Mouse (Mus musculus) E14TG2a.4 (cell line): ENCODE measurements around the gene Pex11a.
"Not testable (repeated sequence)": the region's sequence is repeated elsewhere in the genome, so short reads cannot be mapped to it uniquely, and the experiment has no call there.

Experiments used
- H3K27me3 ChIP-seq: 2 replicates; pipeline ENCODE4 v1.6.1; 2014; ENCODE audit warnings: low read length, control low read depth; ENCODE audit not compliant: insufficient read depth
- H3K36me3 ChIP-seq: 2 replicates; pipeline ENCODE4 v1.6.1; 2014; ENCODE audit warnings: low read length, control low read depth; ENCODE audit not compliant: insufficient read depth
- H3K4me1 ChIP-seq: replicated peaks from 2 replicates; pipeline ENCODE4 v1.6.1; 2014; ENCODE audit warnings: low read depth, low read length, control low read depth
- H3K4me3 ChIP-seq: replicated peaks from 2 replicates; pipeline ENCODE4 v1.5.1; 2014; ENCODE audit warnings: mild to moderate bottlenecking, low read length
- H3K9me3 ChIP-seq: 2 replicates; pipeline ENCODE4 v1.6.1; 2014; ENCODE audit warnings: low read length, control low read depth
- CTCF ChIP-seq: conservative IDR thresholded peaks from 2 replicates; pipeline ENCODE4 v1.5.1; 2014; ENCODE audit warnings: low read length
- NANOG ChIP-seq: IDR thresholded peaks from 2 replicates; pipeline ENCODE4 v1.6.1; 2014; ENCODE audit warnings: borderline replicate concordance, low read length, mixed read lengths
- POU5F1 ChIP-seq: IDR thresholded peaks from 2 replicates; pipeline ENCODE4 v1.6.1; 2014; ENCODE audit warnings: low read length, borderline replicate concordance

The Pex11a gene

GRCm38 (mm10) chr7:79742659-79743536 lies at the start of gene Pex11a, which contains the start of gene Wdr93:
Pex11a (minus strand) TSS chr7:79743131.
Wdr93 (plus strand) TSS chr7:79743163.
- TF ChIP-seq POU5F1 = no peak
- TF ChIP-seq NANOG = no peak
- TF ChIP-seq CTCF = no peak
- H3K36me3 ChIP-seq = peaks cover 19% of the 10 kb centered on the region
- peaks cover 12% of the 10 kb centered on the region for H3K4me1 ChIP-seq
- H3K4me3 ChIP-seq = peak within 1 kb of the TSS; percentile 91
- H3K9me3 ChIP-seq = no peaks in the 10 kb centered on the region
- peaks cover 9% of the 10 kb centered on the region; the same call in 1 of the 2 replicates for H3K27me3 ChIP-seq

GRCm38 (mm10) chr7:79789812-79790211 lies 46.9 kb upstream of the Pex11a start:
- not testable (repeated sequence) for H3K36me3 ChIP-seq, H3K4me3 ChIP-seq, H3K9me3 ChIP-seq
- H3K27me3 ChIP-seq = peaks cover 79% of the 10 kb centered on the region
- peaks cover 51% of the 10 kb centered on the region for H3K4me1 ChIP-seq

GRCm38 (mm10) chr7:79786295-79786694 lies 43.4 kb upstream of the Pex11a start:
- H3K27me3 ChIP-seq = peaks cover 44% of the 10 kb centered on the region
- H3K9me3 ChIP-seq = no peaks in the 10 kb centered on the region
- no peaks in the 10 kb centered on the region for H3K36me3 ChIP-seq
- peaks cover 37% of the 10 kb centered on the region for H3K4me1 ChIP-seq
- no peak for TF ChIP-seq POU5F1
- TF ChIP-seq CTCF = peak; percentile 73
- peak overlapping the region; percentile 43 for H3K4me3 ChIP-seq

GRCm38 (mm10) chr7:79782516-79782855 lies 39.6 kb upstream of the Pex11a start:
- no peaks in the 10 kb centered on the region for H3K36me3 ChIP-seq
- TF ChIP-seq NANOG (no peak), POU5F1 (no peak), CTCF (no peak)
- no peak overlapping the region for H3K4me3 ChIP-seq
- H3K4me1 ChIP-seq = peaks cover 24% of the 10 kb centered on the region
- peaks cover 20% of the 10 kb centered on the region for H3K27me3 ChIP-seq
- H3K9me3 ChIP-seq = no peaks in the 10 kb centered on the region

- Histone ChIP-seq H3K4me1 (peaks cover 24% of the 10 kb centered on the region), H3K36me3 (no peaks in the 10 kb centered on the region), H3K9me3 (no peaks in the 10 kb centered on the region), H3K4me3 (no peak overlapping the region), H3K27me3 (peaks cover 19% of the 10 kb centered on the region)
- TF ChIP-seq NANOG (no peak), POU5F1 (no peak), CTCF (no peak)
Measured at GRCm38 (mm10) chr7:79781826-79782515, 39.0 kb upstream of the Pex11a start.

GRCm38 (mm10) chr7:79780647-79781626 lies 38.0 kb upstream of the Pex11a start:
- Histone ChIP-seq H3K4me1 (peaks cover 22% of the 10 kb centered on the region), H3K9me3 (no peaks in the 10 kb centered on the region), H3K4me3 (peak overlapping the region; percentile 35), H3K36me3 (no peaks in the 10 kb centered on the region), H3K27me3 (peaks cover 19% of the 10 kb centered on the region)
- TF ChIP-seq CTCF = peak; percentile 87
- TF ChIP-seq NANOG = no peak

GRCm38 (mm10) chr7:79771561-79772512 lies 28.9 kb upstream of the Pex11a start:
- TF ChIP-seq POU5F1 (no peak), NANOG (peak; percentile 55; the same call in 1 of the 2 replicates), CTCF (no peak)
- Histone ChIP-seq H3K4me1 (peaks cover 22% of the 10 kb centered on the region), H3K27me3 (peaks cover 21% of the 10 kb centered on the region), H3K4me3 (peak overlapping the region; percentile 13; the same call in 1 of the 2 replicates), H3K9me3 (no peaks in the 10 kb centered on the region), H3K36me3 (no peaks in the 10 kb centered on the region)
